ENCODE assay signal across 21 mouse cellular contexts in the genomic region with DNA sequence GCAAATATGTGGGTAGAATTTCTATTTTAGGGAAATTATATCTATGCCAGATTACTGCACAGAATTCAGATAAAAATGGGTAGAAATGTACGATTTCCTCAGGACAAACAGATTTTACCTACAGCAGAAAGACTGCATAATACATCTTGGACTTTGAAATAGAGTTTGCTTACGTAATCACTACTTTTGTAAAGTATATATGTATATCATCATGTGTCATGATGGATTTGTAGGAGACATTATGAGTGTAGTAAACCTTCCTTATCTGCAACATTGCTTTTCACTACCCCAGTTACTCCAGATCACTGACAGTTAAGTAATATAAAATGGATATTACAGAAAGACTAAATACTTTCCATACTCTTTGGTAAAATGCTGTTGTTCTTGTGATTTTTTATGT.
DNase-seq lines count a peak whose midpoint lies in the region; ATAC-seq and TF ChIP-seq lines count a peak whose summit lies in the region.
"Had no signal": no experiment of that assay in that cellular context is flagged by ENCODE, and none has a peak within 500 bp of the region (broad histone marks: within the 10 kb centered on the region; RNA-seq: fewer than 3 reads in every experiment).

No protein-coding gene starts in this region.

- H3K4me2 ChIP-seq in intestine, embryonic 15.5 days (replicated peaks): no peak overlapping the region
- no peak overlapping the region for H3K4me2 ChIP-seq in intestine, embryonic 16.5 days (ENCODE audit: low read depth, low read length)
- no peak overlapping the region for H3K4me2 ChIP-seq in intestine, postnatal 0 days (replicated peaks; ENCODE audit: low read depth)
- no peak overlapping the region for H3K4me2 ChIP-seq in hindbrain, embryonic 14.5 days (replicated peaks)

- no peak overlapping the region for H3K27ac ChIP-seq in intestine, embryonic 15.5 days
- H3K27ac ChIP-seq in intestine, embryonic 16.5 days (ENCODE audit: low read length): no peak overlapping the region
- H3K27ac ChIP-seq in intestine, postnatal 0 days (ENCODE audit: low read depth, low read length): no peak overlapping the region
- no peak overlapping the region for H3K27ac ChIP-seq in hindbrain, embryonic 14.5 days

- H3K4me1 ChIP-seq in intestine, embryonic 15.5 days (replicated peaks): no peaks in the 10 kb centered on the region
- no peaks in the 10 kb centered on the region for H3K4me1 ChIP-seq in intestine, embryonic 16.5 days (ENCODE audit: control insufficient read depth, insufficient read depth, low read length)
- no peaks in the 10 kb centered on the region for H3K4me1 ChIP-seq in intestine, postnatal 0 days (replicated peaks; ENCODE audit: control insufficient read depth, insufficient read depth, low read length)
- no peaks in the 10 kb centered on the region for H3K4me1 ChIP-seq in hindbrain, embryonic 14.5 days (replicated peaks; ENCODE audit: control insufficient read depth, insufficient read depth, low read length)

- WGBS in intestine, embryonic 15.5 days: 58% methylated on average over 2 of the region's 2 CpGs
- 70% methylated on average over 2 of the region's 2 CpGs for WGBS in intestine, embryonic 16.5 days
- WGBS in intestine, postnatal 0 days: 49% methylated on average over 2 of the region's 2 CpGs
- 89% methylated on average over 2 of the region's 2 CpGs for WGBS in hindbrain, embryonic 14.5 days

- peak; percentile 51; the same call in 1 of the 2 replicates for ATAC-seq in intestine, embryonic 15.5 days
- peak; percentile 52; the same call in 1 of the 2 replicates for ATAC-seq in intestine, embryonic 16.5 days
- ATAC-seq in intestine, postnatal 0 days: peak; percentile 45; the same call in 1 of the 2 replicates
- no peak for ATAC-seq in hindbrain, embryonic 14.5 days (ENCODE audit: low FRiP score)
- ATAC-seq: activated CD4-positive, CD25-positive, alpha-beta regulatory T cell, adult 4 months; CD4-positive, CD25-positive, alpha-beta regulatory T cell, adult 4 months; Patski had no signal

- H3K36me3 ChIP-seq in intestine, embryonic 15.5 days: no peaks in the 10 kb centered on the region
- no peaks in the 10 kb centered on the region for H3K36me3 ChIP-seq in intestine, embryonic 16.5 days (ENCODE audit: control insufficient read depth, insufficient read depth, low read length)
- H3K36me3 ChIP-seq in intestine, postnatal 0 days (ENCODE audit: control insufficient read depth, insufficient read depth): no peaks in the 10 kb centered on the region
- H3K36me3 ChIP-seq in hindbrain, embryonic 14.5 days (replicated peaks; ENCODE audit: control insufficient read depth, insufficient read depth): no peaks in the 10 kb centered on the region
- H3K36me3 ChIP-seq: G1E had no signal

- no peak overlapping the region for H3K9ac ChIP-seq in intestine, embryonic 15.5 days
- no peak overlapping the region for H3K9ac ChIP-seq in intestine, embryonic 16.5 days (ENCODE audit: low read depth, low read length)
- H3K9ac ChIP-seq in intestine, postnatal 0 days (ENCODE audit: low read depth, low read length): no peak overlapping the region
- H3K9ac ChIP-seq in hindbrain, embryonic 14.5 days: no peak overlapping the region

- no peaks in the 10 kb centered on the region for H3K9me3 ChIP-seq in intestine, embryonic 15.5 days
- H3K9me3 ChIP-seq in intestine, embryonic 16.5 days (ENCODE audit: control insufficient read depth, low read length): no peaks in the 10 kb centered on the region
- no peaks in the 10 kb centered on the region for H3K9me3 ChIP-seq in intestine, postnatal 0 days (ENCODE audit: control insufficient read depth)
- H3K9me3 ChIP-seq in hindbrain, embryonic 14.5 days (ENCODE audit: control insufficient read depth, low read length): no peaks in the 10 kb centered on the region
- H3K9me3 ChIP-seq: G1E had no signal

- DNase-seq in hindbrain, embryonic 14.5 days (ENCODE audit: low spot score): no peak
- no peak for DNase-seq in adrenal gland, adult 8-10 months
- no peak for DNase-seq in cerebellum, adult 11 months
- DNase-seq: adrenal gland, adult 2 months; adrenal gland, postnatal 10 days; adrenal gland, postnatal 14 days; adrenal gland, postnatal 25 days; adrenal gland, postnatal 36 days; B cell, adult 2 months; cerebellum, adult 11-12 months; cerebellum, adult 18-20 months; cerebellum, adult 2 months; cerebellum, adult 8-10 months had no signal

- H3K4me3 ChIP-seq in intestine, embryonic 15.5 days (replicated peaks): no peak overlapping the region
- H3K4me3 ChIP-seq in intestine, embryonic 16.5 days (ENCODE audit: low read length): no peak overlapping the region
- H3K4me3 ChIP-seq in intestine, postnatal 0 days (ENCODE audit: low read depth, low read length): no peak overlapping the region
- no peak overlapping the region for H3K4me3 ChIP-seq in hindbrain, embryonic 14.5 days (replicated peaks; ENCODE audit: low read length)

- no peaks in the 10 kb centered on the region for H3K27me3 ChIP-seq in intestine, embryonic 15.5 days (replicated peaks)
- H3K27me3 ChIP-seq in intestine, embryonic 16.5 days (replicated peaks; ENCODE audit: control insufficient read depth, insufficient read depth, low read length): no peaks in the 10 kb centered on the region
- no peaks in the 10 kb centered on the region for H3K27me3 ChIP-seq in intestine, postnatal 0 days (replicated peaks; ENCODE audit: control insufficient read depth, insufficient read depth, low read length)
- no peaks in the 10 kb centered on the region for H3K27me3 ChIP-seq in hindbrain, embryonic 14.5 days (ENCODE audit: control insufficient read depth, insufficient read depth, low read length)
- H3K27me3 ChIP-seq: CH12.LX, Patski had no signal

- no peak for TF ChIP-seq CTCF in intestine, postnatal 0 days (IDR thresholded peaks at IDR 0.05; ENCODE audit: low read depth)
